Mouse (Mus musculus) cortical plate, adult 2 months (tissue): ENCODE measurements around the gene Rbm44. TPM values are rescaled to one million over a fixed set of nuclear protein-coding genes. Genes with fewer than 3 reads are reported as not detected.

ENCODE experiments used
- H3K27ac ChIP-seq: fragments of 200-500 bp; 2 replicates; pipeline ENCODE4 v1.5.1; 2012; ENCODE audit warnings: low read length, control low read depth, inconsistent platforms; ENCODE audit not compliant: insufficient read depth
- H3K4me1 ChIP-seq: fragments of 200-500 bp; 2 replicates; pipeline ENCODE4 v1.6.1; 2011; ENCODE audit warnings: low read length; ENCODE audit not compliant: control insufficient read depth, insufficient read depth
- H3K4me3 ChIP-seq: fragments of 200-500 bp; 2 replicates; pipeline ENCODE4 v1.5.1; 2011; ENCODE audit warnings: mild to moderate bottlenecking, low read length, control low read depth; ENCODE audit not compliant: insufficient read depth
- CTCF ChIP-seq: fragments of 200-500 bp; IDR thresholded peaks from 2 replicates; pipeline ENCODE4 v1.5.1; 2011; ENCODE audit warnings: mild to moderate bottlenecking, control low read depth, low read length; ENCODE audit not compliant: insufficient read depth; ENCODE audit errors: extremely low read depth
- POLR2A ChIP-seq: fragments of 200-500 bp; IDR thresholded peaks from 2 replicates; pipeline ENCODE4 v1.6.1; 2011; ENCODE audit warnings: mild to moderate bottlenecking, low read length, control low read depth; ENCODE audit not compliant: insufficient read depth; ENCODE audit errors: extremely low read depth
- polyA plus RNA-seq: library from polyadenylated mRNA; depleted of rRNA; stranded (reverse); fragments of >200 nt; gene quantifications from 2 replicates; pipeline ENCODE4 v1.2.3, GENCODE M21; 2012

Gene Rbm44
- polyA plus RNA-seq, 1 experiment: 0.04 TPM

GRCm38 (mm10) chr1:91205651-91206050 lies 60.8 kb downstream of the Rbm44 start:
- Histone ChIP-seq H3K4me1 (peaks cover 37% of the 10 kb centered on the region), H3K27ac (no peak overlapping the region; the same call in 1 of the 2 replicates), H3K4me3 (no peak overlapping the region)
- TF ChIP-seq POLR2A (no peak), CTCF (no peak)

GRCm38 (mm10) chr1:91206336-91206735 lies 61.4 kb downstream of the Rbm44 start:
- H3K4me1 ChIP-seq: peaks cover 42% of the 10 kb centered on the region
- no peak for TF ChIP-seq POLR2A
- TF ChIP-seq CTCF: no peak
- H3K27ac ChIP-seq: peak overlapping the region; percentile 67
- H3K4me3 ChIP-seq: no peak overlapping the region

- TF ChIP-seq CTCF: no peak
- TF ChIP-seq POLR2A: no peak
- 0 out of 2 replicates have a peak overlapping the region, but pooled peaks have one; percentile 66 for H3K27ac ChIP-seq
- H3K4me1 ChIP-seq: peaks cover 47% of the 10 kb centered on the region
- no peak overlapping the region for H3K4me3 ChIP-seq
Observed at GRCm38 (mm10) chr1:91206873-91207272, 62.0 kb downstream of the Rbm44 start.

GRCm38 (mm10) chr1:91207334-91208074 lies 62.6 kb downstream of the Rbm44 start:
- H3K4me1 ChIP-seq: peaks cover 49% of the 10 kb centered on the region
- peak overlapping the region; percentile 66 for H3K27ac ChIP-seq
- TF ChIP-seq CTCF (no peak), POLR2A (no peak)

GRCm38 (mm10) chr1:91209343-91209742 lies 64.5 kb downstream of the Rbm44 start:
- Histone ChIP-seq H3K4me3 (no peak overlapping the region), H3K4me1 (peaks cover 40% of the 10 kb centered on the region), H3K27ac (peak overlapping the region; percentile 20)
- no peak for TF ChIP-seq CTCF
- TF ChIP-seq POLR2A: no peak

More at GRCm38 (mm10) chr1:91207334-91208074, 62.6 kb downstream of the Rbm44 start:
- H3K4me3 ChIP-seq: no peak overlapping the region

GRCm38 (mm10) chr1:91209785-91210184 lies 64.9 kb downstream of the Rbm44 start:
- Histone ChIP-seq H3K4me1 (peaks cover 37% of the 10 kb centered on the region), H3K27ac (peak overlapping the region; percentile 49), H3K4me3 (no peak overlapping the region)
- TF ChIP-seq POLR2A: no peak
- TF ChIP-seq CTCF: no peak

GRCm38 (mm10) chr1:91211099-91211498 lies 66.2 kb downstream of the Rbm44 start:
- Histone ChIP-seq H3K27ac (no peak overlapping the region), H3K4me1 (peaks cover 37% of the 10 kb centered on the region), H3K4me3 (no peak overlapping the region)
- TF ChIP-seq CTCF (peak; percentile 76), POLR2A (no peak)

GRCm38 (mm10) chr1:91211591-91212008 lies 66.7 kb downstream of the Rbm44 start:
- TF ChIP-seq POLR2A: no peak
- H3K4me1 ChIP-seq: peaks cover 34% of the 10 kb centered on the region
- H3K4me3 ChIP-seq: no peak overlapping the region
- no peak overlapping the region; the same call in 1 of the 2 replicates for H3K27ac ChIP-seq

- Histone ChIP-seq H3K4me1 (peaks cover 23% of the 10 kb centered on the region), H3K4me3 (no peak overlapping the region), H3K27ac (no peak overlapping the region)
- TF ChIP-seq POLR2A (no peak), CTCF (no peak)
Observed at GRCm38 (mm10) chr1:91215264-91215663, 70.4 kb downstream of the Rbm44 start.

- Histone ChIP-seq H3K4me1 (peaks cover 17% of the 10 kb centered on the region), H3K27ac (no peak overlapping the region), H3K4me3 (no peak overlapping the region)
- TF ChIP-seq POLR2A (no peak), CTCF (no peak)
Observed at GRCm38 (mm10) chr1:91215981-91216380, 71.1 kb downstream of the Rbm44 start.

- TF ChIP-seq POLR2A (no peak), CTCF (no peak)
- Histone ChIP-seq H3K27ac (no peak overlapping the region), H3K4me1 (peaks cover 12% of the 10 kb centered on the region), H3K4me3 (no peak overlapping the region)
Observed at GRCm38 (mm10) chr1:91216504-91217267, 71.8 kb downstream of the Rbm44 start.
